Mouse (Mus musculus): Measurements from ENCODE around the gene Apom.
"Not testable (repeated sequence)": the region's sequence is repeated elsewhere in the genome, so short reads cannot be mapped to it uniquely, and the experiment has no call there.

- TF ChIP-seq CTCF (IDR thresholded peaks at IDR 0.05; ENCODE audit: control insufficient read depth, insufficient read depth, insufficient read length); USF1 (IDR thresholded peaks at IDR 0.05; ENCODE audit: low read depth): not testable (repeated sequence)
Observed at GRCm38 (mm10) chr17:35124261-35124896, 7.5 kb downstream of the Apom start.
